Mouse (Mus musculus): Measurements from ENCODE around the gene Cwc22. TPM values are rescaled to one million over a fixed set of nuclear protein-coding genes. Genes with fewer than 3 reads are reported as not detected.

Cwc22 gene
- polyA plus RNA-seq, 1 experiment from 2014 or later, result 18.8 TPM

GRCm38 (mm10) chr2:77924003-77924402 lies 22.2 kb downstream of the Cwc22 start:
- H3K4me3 ChIP-seq (ENCODE audit: control insufficient read depth in 1 of 2, insufficient read depth in 1 of 2, low read depth in 1 of 2, low read length in 2 of 2), result no peak overlapping the region
- H3K9me3 ChIP-seq (ENCODE audit: control insufficient read depth, low read length), result no peaks in the 10 kb centered on the region
- H3K36me3 ChIP-seq (ENCODE audit: control insufficient read depth, insufficient read depth, low read length), result peaks cover 75% of the 10 kb centered on the region
- no peaks in the 10 kb centered on the region for H3K27me3 ChIP-seq (ENCODE audit: control insufficient read depth, insufficient read depth, low read length)
- H3K4me1 ChIP-seq (ENCODE audit: control insufficient read depth in 2 of 2, insufficient read depth in 2 of 2, low read length in 2 of 2), result no peaks in the 10 kb centered on the region
- WGBS, result 93% methylated on average over 3 of the region's 3 CpGs
- H3K4me2 ChIP-seq (ENCODE audit: low read length), result no peak overlapping the region
- no peak overlapping the region for H3K27ac ChIP-seq (replicated peaks in 1 of 2; ENCODE audit: control insufficient read depth in 1 of 2, insufficient read depth in 1 of 2, low read depth in 2 of 2, low read length in 2 of 2)
- ATAC-seq (ENCODE audit: insufficient number of reproducible peaks, insufficient read depth, low FRiP score, low read depth), result no peak
- no peak overlapping the region for H3K9ac ChIP-seq (ENCODE audit: low read length)

GRCm38 (mm10) chr2:77923182-77923581 lies 23.0 kb downstream of the Cwc22 start:
- Histone ChIP-seq H3K27me3 (ENCODE audit: control insufficient read depth, insufficient read depth, low read length) (no peaks in the 10 kb centered on the region), H3K9me3 (ENCODE audit: control insufficient read depth, low read length) (no peaks in the 10 kb centered on the region), H3K27ac (replicated peaks in 1 of 2; ENCODE audit: control insufficient read depth in 1 of 2, insufficient read depth in 1 of 2, low read depth in 2 of 2, low read length in 2 of 2) (no peak overlapping the region), H3K9ac (ENCODE audit: low read length) (no peak overlapping the region), H3K4me3 (ENCODE audit: control insufficient read depth in 1 of 2, insufficient read depth in 1 of 2, low read depth in 1 of 2, low read length in 2 of 2) (no peak overlapping the region), H3K4me1 (ENCODE audit: control insufficient read depth in 2 of 2, insufficient read depth in 2 of 2, low read length in 2 of 2) (no peaks in the 10 kb centered on the region), H3K36me3 (ENCODE audit: control insufficient read depth, insufficient read depth, low read length) (peaks cover 73% of the 10 kb centered on the region), H3K4me2 (ENCODE audit: low read length) (no peak overlapping the region)
- 87% methylated on average over 8 of the region's 8 CpGs for WGBS
- ATAC-seq (ENCODE audit: insufficient number of reproducible peaks, insufficient read depth, low FRiP score, low read depth), result no peak

DNA sequence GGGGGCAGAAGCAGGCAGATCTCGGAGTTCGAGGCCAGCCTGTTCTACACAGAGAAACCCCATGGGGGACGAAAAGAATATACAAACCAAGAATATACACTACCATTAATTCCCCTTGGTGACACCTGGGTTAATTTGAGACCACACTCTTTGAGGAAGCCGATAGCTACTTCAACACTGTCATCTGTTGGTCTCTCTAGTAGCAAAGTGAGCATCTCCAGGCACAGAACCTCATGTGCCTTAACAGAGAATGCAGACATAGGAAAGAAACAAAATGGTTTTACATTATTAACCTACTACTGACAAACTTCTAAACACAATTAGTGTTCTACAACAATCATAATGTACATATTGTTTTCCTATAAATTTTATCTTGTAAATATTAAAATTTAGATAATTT lies 24.9 kb downstream of the Cwc22 start:
- Histone ChIP-seq H3K27me3 (ENCODE audit: control insufficient read depth, insufficient read depth, low read length) (no peaks in the 10 kb centered on the region), H3K4me2 (ENCODE audit: low read length) (no peak overlapping the region), H3K4me3 (ENCODE audit: control insufficient read depth in 1 of 2, insufficient read depth in 1 of 2, low read depth in 1 of 2, low read length in 2 of 2) (no peak overlapping the region), H3K4me1 (ENCODE audit: control insufficient read depth in 2 of 2, insufficient read depth in 2 of 2, low read length in 2 of 2) (no peaks in the 10 kb centered on the region), H3K9me3 (ENCODE audit: control insufficient read depth, low read length) (no peaks in the 10 kb centered on the region), H3K36me3 (ENCODE audit: control insufficient read depth, insufficient read depth, low read length) (peaks cover 71% of the 10 kb centered on the region), H3K27ac (replicated peaks in 1 of 2; ENCODE audit: control insufficient read depth in 1 of 2, insufficient read depth in 1 of 2, low read depth in 2 of 2, low read length in 2 of 2) (no peak overlapping the region), H3K9ac (ENCODE audit: low read length) (no peak overlapping the region)
- ATAC-seq (ENCODE audit: insufficient number of reproducible peaks, insufficient read depth, low FRiP score, low read depth), result no peak
- 91% methylated on average over 4 of the region's 4 CpGs for WGBS

DNA sequence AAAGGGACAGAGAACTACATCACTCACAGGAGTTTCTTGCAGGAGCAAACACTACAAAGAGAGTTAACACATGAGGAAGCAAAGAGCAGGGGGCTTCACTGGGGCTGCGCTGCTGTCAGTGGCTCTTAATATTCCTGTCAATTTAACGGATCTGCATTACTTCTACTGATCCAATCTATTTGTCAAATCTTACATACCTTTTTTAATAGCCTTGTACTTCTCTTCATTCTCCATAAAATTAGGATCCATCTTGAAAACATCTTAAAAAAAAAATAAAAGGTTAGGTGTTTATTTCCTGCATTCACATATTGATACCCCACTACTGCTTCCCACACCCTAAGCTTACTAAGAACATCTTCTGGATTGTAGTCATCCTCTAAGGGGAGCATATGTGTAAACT lies 25.6 kb downstream of the Cwc22 start:
- Histone ChIP-seq H3K4me2 (ENCODE audit: low read length) (no peak overlapping the region), H3K9ac (ENCODE audit: low read length) (no peak overlapping the region), H3K4me1 (ENCODE audit: control insufficient read depth in 2 of 2, insufficient read depth in 2 of 2, low read length in 2 of 2) (no peaks in the 10 kb centered on the region), H3K27ac (replicated peaks in 1 of 2; ENCODE audit: control insufficient read depth in 1 of 2, insufficient read depth in 1 of 2, low read depth in 2 of 2, low read length in 2 of 2) (no peak overlapping the region), H3K36me3 (ENCODE audit: control insufficient read depth, insufficient read depth, low read length) (peaks cover 73% of the 10 kb centered on the region), H3K4me3 (ENCODE audit: control insufficient read depth in 1 of 2, insufficient read depth in 1 of 2, low read depth in 1 of 2, low read length in 2 of 2) (no peak overlapping the region), H3K27me3 (ENCODE audit: control insufficient read depth, insufficient read depth, low read length) (no peaks in the 10 kb centered on the region), H3K9me3 (ENCODE audit: control insufficient read depth, low read length) (no peaks in the 10 kb centered on the region)
- ATAC-seq (ENCODE audit: insufficient number of reproducible peaks, insufficient read depth, low FRiP score, low read depth), result no peak
- 93% methylated on average over 2 of the region's 2 CpGs for WGBS

GRCm38 (mm10) chr2:77918474-77918873 lies 27.7 kb downstream of the Cwc22 start:
- H3K4me1 ChIP-seq (ENCODE audit: control insufficient read depth in 2 of 2, insufficient read depth in 2 of 2, low read length in 2 of 2), result no peaks in the 10 kb centered on the region
- H3K9me3 ChIP-seq (ENCODE audit: control insufficient read depth, low read length), result no peaks in the 10 kb centered on the region
- H3K4me3 ChIP-seq (ENCODE audit: control insufficient read depth in 1 of 2, insufficient read depth in 1 of 2, low read depth in 1 of 2, low read length in 2 of 2), result no peak overlapping the region
- H3K9ac ChIP-seq (ENCODE audit: low read length), result no peak overlapping the region
- no peak for ATAC-seq (ENCODE audit: insufficient number of reproducible peaks, insufficient read depth, low FRiP score, low read depth)
- peaks cover 84% of the 10 kb centered on the region for H3K36me3 ChIP-seq (ENCODE audit: control insufficient read depth, insufficient read depth, low read length)
- WGBS, result 76% methylated on average over 3 of the region's 3 CpGs
- no peak overlapping the region for H3K27ac ChIP-seq (replicated peaks in 1 of 2; ENCODE audit: control insufficient read depth in 1 of 2, insufficient read depth in 1 of 2, low read depth in 2 of 2, low read length in 2 of 2)
- H3K27me3 ChIP-seq (ENCODE audit: control insufficient read depth, insufficient read depth, low read length), result no peaks in the 10 kb centered on the region
- H3K4me2 ChIP-seq (ENCODE audit: low read length), result no peak overlapping the region

- no peaks in the 10 kb centered on the region for H3K9me3 ChIP-seq (ENCODE audit: control insufficient read depth, low read length)
- H3K36me3 ChIP-seq (ENCODE audit: control insufficient read depth, insufficient read depth, low read length), result peaks cover 81% of the 10 kb centered on the region
- no peak for ATAC-seq (ENCODE audit: insufficient number of reproducible peaks, insufficient read depth, low FRiP score, low read depth)
- H3K4me3 ChIP-seq (ENCODE audit: control insufficient read depth in 1 of 2, insufficient read depth in 1 of 2, low read depth in 1 of 2, low read length in 2 of 2), result no peak overlapping the region
- no peak overlapping the region for H3K4me2 ChIP-seq (ENCODE audit: low read length)
- WGBS, result 82% methylated on average over 2 of the region's 2 CpGs
- no peaks in the 10 kb centered on the region for H3K27me3 ChIP-seq (ENCODE audit: control insufficient read depth, insufficient read depth, low read length)
- no peak overlapping the region for H3K9ac ChIP-seq (ENCODE audit: low read length)
- H3K4me1 ChIP-seq (ENCODE audit: control insufficient read depth in 2 of 2, insufficient read depth in 2 of 2, low read length in 2 of 2), result no peaks in the 10 kb centered on the region
- no peak overlapping the region for H3K27ac ChIP-seq (replicated peaks in 1 of 2; ENCODE audit: control insufficient read depth in 1 of 2, insufficient read depth in 1 of 2, low read depth in 2 of 2, low read length in 2 of 2)
Measured at GRCm38 (mm10) chr2:77918006-77918405, 28.2 kb downstream of the Cwc22 start.

DNA sequence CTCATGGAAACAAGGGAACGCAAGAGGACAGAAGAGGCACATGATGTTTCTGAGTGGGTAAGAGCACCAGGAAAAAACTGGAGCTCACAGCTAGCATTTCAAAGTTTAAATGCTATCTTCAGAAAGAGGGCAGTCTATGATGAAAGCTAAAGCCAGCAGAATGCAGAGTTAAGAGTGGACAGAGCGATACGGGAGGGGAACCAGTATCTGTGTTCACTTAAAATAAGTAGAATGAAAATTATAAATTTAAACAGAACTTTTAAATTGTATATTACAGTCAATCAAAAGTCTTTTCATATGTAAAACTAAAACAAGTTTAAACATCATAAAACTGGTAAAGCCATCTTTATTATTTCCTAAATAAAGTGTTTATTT lies 28.8 kb downstream of the Cwc22 start:
- Histone ChIP-seq H3K9me3 (ENCODE audit: control insufficient read depth, low read length) (no peaks in the 10 kb centered on the region), H3K27ac (replicated peaks in 1 of 2; ENCODE audit: control insufficient read depth in 1 of 2, insufficient read depth in 1 of 2, low read depth in 2 of 2, low read length in 2 of 2) (no peak overlapping the region), H3K9ac (ENCODE audit: low read length) (no peak overlapping the region), H3K27me3 (ENCODE audit: control insufficient read depth, insufficient read depth, low read length) (no peaks in the 10 kb centered on the region), H3K4me3 (ENCODE audit: control insufficient read depth in 1 of 2, insufficient read depth in 1 of 2, low read depth in 1 of 2, low read length in 2 of 2) (no peak overlapping the region), H3K4me1 (ENCODE audit: control insufficient read depth in 2 of 2, insufficient read depth in 2 of 2, low read length in 2 of 2) (no peaks in the 10 kb centered on the region), H3K36me3 (ENCODE audit: control insufficient read depth, insufficient read depth, low read length) (peaks cover 84% of the 10 kb centered on the region), H3K4me2 (ENCODE audit: low read length) (no peak overlapping the region)
- WGBS, result 93% methylated on average over 3 of the region's 3 CpGs
- ATAC-seq (ENCODE audit: insufficient number of reproducible peaks, insufficient read depth, low FRiP score, low read depth), result no peak

DNA sequence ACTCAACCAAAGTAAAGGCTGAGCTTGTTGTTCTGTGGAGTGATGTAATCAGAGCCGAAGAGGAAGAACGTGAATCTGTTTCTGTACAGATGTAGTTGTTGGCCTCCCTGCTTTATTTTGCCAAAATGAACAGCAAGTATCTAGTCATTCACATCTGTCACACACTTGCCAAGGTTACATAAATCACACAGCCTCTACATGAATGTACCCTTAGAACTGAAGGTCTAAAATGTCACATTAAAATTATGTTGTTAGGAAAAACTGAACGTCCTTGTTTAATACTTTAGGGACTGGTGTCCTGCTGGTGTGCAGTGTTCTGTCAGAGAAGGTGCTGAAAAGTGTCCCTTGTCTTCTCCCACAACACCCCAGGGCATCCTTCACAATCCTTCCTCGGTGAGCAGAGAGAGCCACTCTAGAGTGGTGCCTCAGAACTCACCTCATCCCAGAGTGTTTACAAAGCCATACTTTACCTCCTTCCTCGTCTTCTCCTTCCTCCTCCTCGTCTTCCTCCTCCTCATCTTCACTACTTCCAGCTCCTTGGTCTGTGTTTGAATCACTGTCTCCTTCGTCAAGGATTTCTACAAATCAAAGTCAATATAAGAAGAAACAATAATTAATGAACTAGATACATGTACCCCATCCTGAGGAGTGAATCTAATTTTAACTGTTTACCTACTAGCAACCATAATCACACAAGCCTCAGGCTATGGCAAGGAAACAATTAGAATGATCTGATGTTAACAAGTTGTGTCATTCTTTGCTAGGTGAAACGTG lies 29.4 kb downstream of the Cwc22 start:
- H3K4me2 ChIP-seq (ENCODE audit: low read length), result no peak overlapping the region
- no peak overlapping the region for H3K27ac ChIP-seq (replicated peaks in 1 of 2; ENCODE audit: control insufficient read depth in 1 of 2, insufficient read depth in 1 of 2, low read depth in 2 of 2, low read length in 2 of 2)
- H3K36me3 ChIP-seq (ENCODE audit: control insufficient read depth, insufficient read depth, low read length), result peaks cover 83% of the 10 kb centered on the region

More for the DNA sequence above, 29.4 kb downstream of the Cwc22 start:
- ATAC-seq (ENCODE audit: insufficient number of reproducible peaks, insufficient read depth, low FRiP score, low read depth), result no peak
- 75% methylated on average over 8 of the region's 8 CpGs for WGBS
- Histone ChIP-seq H3K27me3 (ENCODE audit: control insufficient read depth, insufficient read depth, low read length) (no peaks in the 10 kb centered on the region), H3K4me1 (ENCODE audit: control insufficient read depth in 2 of 2, insufficient read depth in 2 of 2, low read length in 2 of 2) (no peaks in the 10 kb centered on the region), H3K9me3 (ENCODE audit: control insufficient read depth, low read length) (no peaks in the 10 kb centered on the region), H3K4me3 (ENCODE audit: control insufficient read depth in 1 of 2, insufficient read depth in 1 of 2, low read depth in 1 of 2, low read length in 2 of 2) (no peak overlapping the region), H3K9ac (ENCODE audit: low read length) (no peak overlapping the region)

All from heart, embryonic 14.5 days (tissue).